Mouse (Mus musculus) hindbrain, embryonic 12.5 days (tissue): ENCODE measurements around the gene Lst1. TPM values are rescaled to one million over a fixed set of nuclear protein-coding genes. Genes with fewer than 3 reads are reported as not detected.

Source experiments
- ATAC-seq: fragments of 200-750 bp; cut with Nextera tagmentation; 2 replicates; pipeline ENCODE4 v1.8.0; 2017; ENCODE audit warnings: moderate TSS enrichment; ENCODE audit not compliant: low FRiP score
- H3K27ac ChIP-seq: fragments of 300-500 bp; sonication (generic); 2 replicates; pipeline ENCODE4 v1.5.1; 2016; ENCODE audit warnings: mild to moderate bottlenecking
- H3K27me3 ChIP-seq: fragments of 300-500 bp; sonication (generic); 2 replicates; pipeline ENCODE4 v1.6.1; 2016; ENCODE audit warnings: mild to moderate bottlenecking
- H3K36me3 ChIP-seq: fragments of 300-500 bp; sonication (generic); 2 replicates; pipeline ENCODE4 v1.6.1; 2016; ENCODE audit warnings: mild to moderate bottlenecking
- H3K4me1 ChIP-seq: fragments of 300-500 bp; sonication (generic); 2 replicates; pipeline ENCODE4 v1.6.1; 2016
- H3K4me2 ChIP-seq: fragments of 300-500 bp; sonication (generic); replicated peaks from 2 replicates; pipeline ENCODE4 v1.6.1; 2016; ENCODE audit warnings: mild to moderate bottlenecking
- H3K4me3 ChIP-seq: fragments of 300-500 bp; sonication (generic); 2 replicates; pipeline ENCODE4 v1.5.1; 2016; ENCODE audit warnings: mild to moderate bottlenecking
- H3K9ac ChIP-seq: fragments of 300-500 bp; sonication (generic); 2 replicates; pipeline ENCODE4 v1.6.1; 2016; ENCODE audit warnings: mild to moderate bottlenecking, moderate library complexity
- H3K9me3 ChIP-seq: fragments of 300-500 bp; sonication (generic); replicated peaks from 2 replicates; pipeline ENCODE4 v1.6.1; 2016; ENCODE audit warnings: mild to moderate bottlenecking
- WGBS: fragments of 180-500 bp; shearing (Covaris S2); methylation state at CpG from one replicate; pipeline ENCODE4 v1.1.7; 2016; 5-methylcytosine and 5-hydroxymethylcytosine counted together
- polyA plus RNA-seq: library from polyadenylated mRNA; unstranded; fragments of >200 nt; fragmentation: Nextera tagmentation; extraction: Ambion mirVana; gene quantifications from 2 replicates; pipeline ENCODE4 v1.2.1, GENCODE M21; 2016

Lst1 gene
- polyA plus RNA-seq, 1 experiment from 2014 or later = 6.1 TPM

DNA sequence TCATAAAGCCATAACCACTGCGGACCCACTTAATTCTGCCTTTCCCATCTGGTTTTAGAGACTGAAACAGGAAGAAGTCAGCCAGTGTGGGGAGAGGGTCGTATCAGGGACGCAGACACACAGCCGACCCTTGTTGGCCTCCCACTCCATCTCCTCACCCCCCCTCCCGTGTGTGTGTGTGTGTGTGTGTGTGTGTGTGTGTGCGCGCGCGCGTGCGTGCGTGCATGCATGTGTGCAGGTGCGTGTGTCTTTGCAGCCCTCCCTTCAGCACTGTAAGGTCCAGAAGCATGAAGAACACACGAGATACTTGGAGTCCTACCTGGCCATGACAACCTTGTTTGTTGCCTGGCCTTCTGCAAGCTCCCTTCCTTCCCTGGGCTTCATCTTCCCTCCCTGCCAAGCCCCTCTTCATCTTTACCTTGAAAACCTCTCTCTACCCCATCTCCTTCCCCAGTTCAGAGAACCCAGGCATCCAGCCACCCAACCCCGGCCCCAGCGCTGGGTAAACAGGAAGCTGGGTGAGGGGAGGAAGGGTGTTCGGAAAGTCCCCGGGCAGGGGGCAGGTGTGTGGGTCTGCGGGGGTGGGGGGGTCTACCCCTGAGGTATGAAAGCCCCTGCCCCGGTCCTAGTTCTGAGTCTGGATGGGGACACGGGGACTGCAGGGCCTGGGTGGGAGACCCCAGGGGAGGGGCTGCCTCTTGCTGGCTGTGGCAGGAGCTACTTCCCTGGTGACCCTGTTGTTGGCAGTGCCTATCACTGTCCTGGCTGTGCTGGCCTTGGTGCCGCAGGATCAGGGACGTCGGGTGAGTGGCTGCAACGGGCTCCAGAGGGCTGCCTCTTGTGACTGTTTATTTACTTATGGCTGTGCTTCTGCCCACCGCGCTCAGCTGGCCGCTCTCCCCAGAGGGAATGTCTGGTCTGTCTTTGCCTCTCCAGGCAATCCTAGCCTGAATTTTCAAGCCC is 5.9 kb upstream of the Lst1 start, which contains the start of gene Ltb:
Gene Ltb, plus strand, starts transcription at position 559 of the 963 bp plus-strand sequence.
- H3K4me1 ChIP-seq = peaks cover 18% of the 10 kb centered on the region
- H3K9me3 ChIP-seq = no peaks in the 10 kb centered on the region
- no peak within 1 kb of the TSS for H3K9ac ChIP-seq
- H3K36me3 ChIP-seq = no peaks in the 10 kb centered on the region
- WGBS = 67% methylated on average over 28 of the region's 28 CpGs
- H3K27ac ChIP-seq = no peak within 1 kb of the TSS
- H3K27me3 ChIP-seq = peaks cover 54% of the 10 kb centered on the region
- no peak for ATAC-seq
- H3K4me2 ChIP-seq = peak within 1 kb of the TSS; percentile 60
- H3K4me3 ChIP-seq = peak within 1 kb of the TSS; percentile 35

DNA sequence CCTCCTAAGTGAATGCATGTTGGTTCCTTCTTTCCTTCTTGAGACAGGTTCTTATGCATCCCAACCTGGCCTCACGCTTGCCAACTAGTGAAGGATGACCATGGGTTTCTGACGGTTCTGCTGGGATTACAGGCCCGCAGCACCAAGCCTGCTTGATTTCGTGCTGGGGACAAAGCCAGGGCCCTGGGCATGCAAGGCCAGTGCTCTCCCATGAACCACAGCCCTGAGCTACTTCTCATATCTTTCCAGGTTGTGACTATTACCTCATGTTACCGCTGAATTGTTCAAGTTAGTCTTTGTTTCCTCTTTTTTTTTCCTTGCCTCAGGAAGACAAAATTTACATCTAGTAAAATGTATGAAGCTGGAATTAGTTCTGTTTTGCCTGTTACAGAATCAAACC is 4.7 kb upstream of the Lst1 start:
- no peak overlapping the region for H3K4me3 ChIP-seq
- H3K27ac ChIP-seq = no peak overlapping the region; the same call in 1 of the 2 replicates
- ATAC-seq = no peak
- WGBS = 89% methylated on average over 5 of the region's 5 CpGs
- H3K4me1 ChIP-seq = peaks cover 18% of the 10 kb centered on the region
- no peaks in the 10 kb centered on the region for H3K36me3 ChIP-seq
- H3K9me3 ChIP-seq = no peaks in the 10 kb centered on the region
- H3K4me2 ChIP-seq = no peak overlapping the region
- H3K9ac ChIP-seq = no peak overlapping the region
- H3K27me3 ChIP-seq = peaks cover 46% of the 10 kb centered on the region

DNA sequence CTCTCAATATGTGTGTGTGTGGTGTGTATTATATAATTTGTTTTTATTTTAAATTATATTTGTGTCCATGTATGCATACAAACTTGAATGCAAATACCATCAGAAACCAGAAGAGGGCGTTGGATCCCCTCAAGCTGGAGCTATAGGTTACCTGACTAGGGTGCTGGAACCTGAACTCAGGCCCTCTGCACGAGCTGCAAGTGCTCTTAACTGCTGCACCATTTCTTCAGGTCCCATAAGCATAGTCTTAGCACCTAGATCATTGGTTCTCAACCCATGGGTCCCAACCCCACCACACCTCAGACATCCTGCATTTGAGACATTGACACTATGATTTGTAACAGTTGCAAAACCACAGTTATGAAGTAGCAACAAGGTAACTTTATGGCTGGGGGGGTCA is 3.5 kb upstream of the Lst1 start:
- H3K36me3 ChIP-seq = no peaks in the 10 kb centered on the region
- H3K4me2 ChIP-seq = no peak overlapping the region
- no peak overlapping the region for H3K9ac ChIP-seq
- H3K4me1 ChIP-seq = peaks cover 18% of the 10 kb centered on the region
- no peaks in the 10 kb centered on the region for H3K9me3 ChIP-seq
- ATAC-seq = no peak
- no peak overlapping the region for H3K4me3 ChIP-seq
- no peak overlapping the region for H3K27ac ChIP-seq
- peaks cover 38% of the 10 kb centered on the region for H3K27me3 ChIP-seq
- 65% methylated on average over 2 of the region's 2 CpGs for WGBS

DNA sequence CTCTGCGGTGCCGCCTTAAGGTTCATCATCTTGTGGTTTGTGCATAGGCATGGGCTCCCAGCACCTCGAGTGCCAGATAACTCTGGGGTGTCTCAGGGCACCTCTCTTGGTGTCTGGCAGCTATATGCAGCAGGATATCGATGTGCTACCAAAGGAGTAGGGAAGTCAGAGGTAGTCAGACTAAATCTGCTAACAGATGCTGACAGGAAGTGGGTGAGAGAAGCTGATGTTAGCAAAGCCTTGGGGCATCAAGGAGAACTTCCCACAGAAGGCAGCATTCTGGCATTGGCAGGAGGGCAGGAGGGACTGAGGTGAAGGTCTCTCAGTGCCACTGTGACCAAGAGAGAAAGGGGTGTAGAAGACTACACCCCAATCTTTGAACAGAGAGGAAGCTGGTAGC is 1.9 kb upstream of the Lst1 start:
- H3K4me2 ChIP-seq = no peak overlapping the region
- no peak for ATAC-seq
- no peak overlapping the region for H3K4me3 ChIP-seq
- no peak overlapping the region for H3K27ac ChIP-seq
- H3K4me1 ChIP-seq = peaks cover 11% of the 10 kb centered on the region
- 71% methylated on average over 4 of the region's 4 CpGs for WGBS
- no peaks in the 10 kb centered on the region for H3K9me3 ChIP-seq
- H3K9ac ChIP-seq = no peak overlapping the region
- peaks cover 22% of the 10 kb centered on the region for H3K27me3 ChIP-seq
- H3K36me3 ChIP-seq = no peaks in the 10 kb centered on the region

DNA sequence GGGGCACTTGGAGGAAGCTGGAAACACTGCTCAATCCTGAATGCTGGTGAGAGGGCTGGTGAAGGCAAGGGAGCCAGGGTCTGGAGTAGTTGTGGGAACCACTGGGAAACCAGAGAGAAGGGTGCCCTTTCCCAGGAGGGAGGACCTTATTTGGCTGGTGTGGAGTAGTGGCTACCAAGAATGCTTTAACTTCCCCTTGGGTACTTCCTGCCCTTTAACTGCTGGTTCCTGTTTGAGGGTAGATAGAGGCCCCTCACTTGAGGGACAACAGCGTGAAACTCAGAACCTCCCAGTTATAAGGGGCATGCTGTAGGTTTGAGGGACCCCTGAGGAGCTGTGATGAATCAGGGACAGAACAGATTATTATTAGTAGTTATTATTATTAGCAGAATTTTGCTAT is 947 bp upstream of the Lst1 start:
- H3K27ac ChIP-seq = no peak overlapping the region
- H3K9ac ChIP-seq = no peak overlapping the region
- peaks cover 15% of the 10 kb centered on the region for H3K27me3 ChIP-seq
- peaks cover 4% of the 10 kb centered on the region for H3K4me1 ChIP-seq
- no peak overlapping the region for H3K4me2 ChIP-seq
- H3K36me3 ChIP-seq = no peaks in the 10 kb centered on the region
- ATAC-seq = no peak
- WGBS = 73% methylated on average over 1 of the region's 1 CpGs
- H3K9me3 ChIP-seq = no peaks in the 10 kb centered on the region
- no peak overlapping the region for H3K4me3 ChIP-seq

DNA sequence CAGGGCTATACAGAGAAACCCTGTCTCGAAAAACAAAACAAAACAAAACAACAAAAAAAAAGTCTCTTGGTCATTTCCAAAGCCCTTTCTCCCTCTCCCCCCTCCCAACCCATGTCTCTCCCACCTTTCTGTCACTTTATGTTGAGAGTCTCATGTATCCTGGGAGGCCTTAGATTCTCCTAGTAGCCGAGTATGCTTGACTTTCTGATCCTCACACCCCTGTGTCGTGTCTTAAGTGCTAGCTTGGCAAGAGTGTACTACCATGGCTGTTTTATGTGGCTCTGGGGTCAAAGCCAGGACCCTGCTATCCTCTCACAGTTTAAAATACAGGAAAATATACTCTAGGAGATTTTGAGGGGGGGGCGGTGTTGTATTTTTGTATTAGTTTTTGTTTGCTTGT is 894 bp downstream of the Lst1 start:
- H3K4me1 ChIP-seq = peaks cover 4% of the 10 kb centered on the region
- ATAC-seq = no peak
- no peaks in the 10 kb centered on the region for H3K36me3 ChIP-seq
- no peak overlapping the region for H3K9ac ChIP-seq
- no peak overlapping the region for H3K27ac ChIP-seq
- no peak overlapping the region for H3K4me2 ChIP-seq
- 81% methylated on average over 4 of the region's 4 CpGs for WGBS
- H3K4me3 ChIP-seq = no peak overlapping the region
- H3K27me3 ChIP-seq = 0 out of 2 replicates have a peak, but pooled peaks cover 6% of the 10 kb centered on the region
- no peaks in the 10 kb centered on the region for H3K9me3 ChIP-seq

DNA sequence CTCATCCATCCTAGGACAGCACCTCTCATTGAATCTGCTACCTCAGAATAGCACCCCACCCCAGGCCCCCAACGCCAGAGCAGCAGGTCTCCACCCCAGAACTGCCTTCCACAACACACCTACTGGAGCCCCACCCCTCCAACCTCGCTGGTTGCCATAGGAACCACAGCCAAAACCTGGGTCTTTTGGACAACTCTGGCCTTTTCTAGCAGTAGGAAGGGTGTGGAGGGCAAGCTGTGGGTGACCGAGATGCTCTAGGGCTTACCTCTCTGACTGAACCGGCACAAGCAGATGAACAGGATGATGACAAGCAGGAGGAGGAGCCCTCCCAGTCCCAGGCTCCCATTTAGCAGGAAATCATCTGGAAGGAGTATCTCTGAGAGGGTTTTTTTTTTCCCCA is 1.6 kb downstream of the Lst1 start:
- H3K36me3 ChIP-seq = no peaks in the 10 kb centered on the region
- ATAC-seq = peak; percentile 43; the same call in 1 of the 2 replicates
- H3K4me3 ChIP-seq = peak overlapping the region; percentile 30
- whole genome bisulfite sequencing = 1% methylated on average over 4 of the region's 4 CpGs
- no peaks in the 10 kb centered on the region for H3K9me3 ChIP-seq
- peak overlapping the region; percentile 57 for H3K27ac ChIP-seq
- H3K4me2 ChIP-seq = peak overlapping the region; percentile 53
- H3K9ac ChIP-seq = no peak overlapping the region
- peaks cover 4% of the 10 kb centered on the region for H3K4me1 ChIP-seq
- 0 out of 2 replicates have a peak, but pooled peaks cover 6% of the 10 kb centered on the region for H3K27me3 ChIP-seq

DNA sequence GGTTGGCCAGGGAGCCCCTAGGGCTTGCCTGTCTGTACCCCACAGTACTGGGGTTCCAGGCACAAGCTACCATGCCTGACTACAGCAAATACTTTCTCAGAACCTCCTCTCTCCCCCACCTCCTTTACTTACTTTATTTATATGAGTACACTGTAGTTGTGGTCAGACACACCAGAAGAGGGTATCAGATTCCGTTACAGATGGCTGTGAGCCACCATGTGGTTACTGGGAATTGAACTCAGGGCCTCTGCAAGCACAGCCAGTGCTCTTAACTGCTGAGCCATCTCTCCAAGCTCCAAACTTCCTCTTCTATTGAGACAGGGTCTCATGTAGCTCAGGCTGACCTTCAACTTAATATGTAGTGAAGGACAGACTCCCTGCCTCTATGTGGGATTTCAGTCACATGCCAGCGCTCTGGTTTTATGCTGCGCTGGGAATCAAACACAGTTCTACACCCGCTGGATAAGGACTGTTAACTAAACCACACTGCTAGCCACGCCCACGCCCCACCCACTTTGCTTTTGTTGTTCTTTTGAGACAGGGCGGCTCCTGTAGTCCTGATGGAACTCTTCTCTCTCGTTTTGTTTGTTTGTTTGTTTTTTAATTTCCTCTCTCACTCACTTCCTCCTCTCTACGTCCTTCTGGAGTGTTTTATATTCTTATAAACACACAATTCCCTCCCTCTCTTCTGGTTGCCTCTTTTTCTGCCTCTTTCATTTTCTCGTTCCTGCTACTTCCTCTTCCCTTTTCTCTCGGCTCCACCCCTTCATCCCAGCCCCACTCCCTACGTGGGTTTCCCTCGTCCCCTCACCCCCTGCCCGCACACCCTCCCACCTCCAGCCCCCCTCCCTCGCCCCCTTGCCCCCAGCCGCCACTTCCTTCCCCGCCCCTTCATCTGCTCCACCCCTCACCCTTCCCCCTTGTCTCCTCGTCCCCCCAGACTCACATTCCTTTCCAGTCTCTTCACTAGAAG is 2.3 kb downstream of the Lst1 start:
- ATAC-seq = peak; percentile 11; the same call in 1 of the 2 replicates
- 0 out of 2 replicates have a peak, but pooled peaks cover 6% of the 10 kb centered on the region for H3K27me3 ChIP-seq
- H3K4me2 ChIP-seq = peak overlapping the region; percentile 53
- H3K4me1 ChIP-seq = peaks cover 4% of the 10 kb centered on the region
- H3K9ac ChIP-seq = peak overlapping the region; percentile 50; the same call in 1 of the 2 replicates
- H3K9me3 ChIP-seq = no peaks in the 10 kb centered on the region
- H3K36me3 ChIP-seq = no peaks in the 10 kb centered on the region
- H3K4me3 ChIP-seq = peak overlapping the region; percentile 30
- H3K27ac ChIP-seq = peak overlapping the region; percentile 57
- WGBS = 2% methylated on average over 18 of the region's 18 CpGs

DNA sequence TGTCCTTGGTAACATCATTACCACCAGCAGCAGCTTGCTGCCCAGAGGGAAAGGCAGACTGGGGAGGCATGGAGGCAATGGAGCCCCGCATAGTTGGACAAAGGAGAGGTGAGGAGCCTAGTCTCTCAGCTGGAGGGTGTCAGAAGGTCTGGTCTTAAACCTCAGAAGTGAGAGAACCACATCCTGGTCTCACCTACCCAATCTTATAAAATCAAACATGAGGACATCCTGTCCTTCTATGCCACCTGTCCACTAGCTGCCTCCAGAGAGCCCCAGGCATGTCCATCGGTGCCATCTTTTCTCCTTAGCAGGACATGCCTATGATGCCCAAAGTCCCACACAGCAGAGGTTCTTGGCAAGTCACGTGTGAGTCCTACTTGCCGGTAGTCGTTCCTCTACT is 8.1 kb downstream of the Lst1 start:
- no peak overlapping the region for H3K4me3 ChIP-seq
- 0 out of 2 replicates have a peak, but pooled peaks cover 2% of the 10 kb centered on the region for H3K27me3 ChIP-seq
- H3K9me3 ChIP-seq = no peaks in the 10 kb centered on the region
- H3K9ac ChIP-seq = no peak overlapping the region
- no peaks in the 10 kb centered on the region for H3K4me1 ChIP-seq
- H3K4me2 ChIP-seq = no peak overlapping the region
- H3K36me3 ChIP-seq = no peaks in the 10 kb centered on the region
- no peak for ATAC-seq
- 91% methylated on average over 5 of the region's 5 CpGs for WGBS
- H3K27ac ChIP-seq = no peak overlapping the region

DNA sequence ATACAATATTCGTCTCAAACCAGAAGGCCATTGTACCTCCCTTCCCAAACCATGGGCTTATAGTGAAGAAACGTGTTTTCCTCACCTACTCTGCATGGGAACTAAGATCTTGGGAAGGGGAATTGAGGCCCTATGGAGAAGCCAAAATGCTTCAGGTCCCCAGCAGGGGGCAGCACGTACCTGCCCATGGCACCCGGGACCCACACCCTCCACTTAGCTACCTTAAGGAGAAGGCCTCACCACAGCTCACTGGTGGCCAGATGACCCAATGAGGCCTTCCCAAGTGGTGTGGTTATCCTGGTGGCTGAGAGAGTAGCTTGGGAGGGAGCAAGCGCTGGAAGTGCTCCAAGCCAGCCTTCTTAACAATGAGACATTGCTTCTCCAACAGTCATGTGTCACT is 9.7 kb downstream of the Lst1 start:
- H3K4me1 ChIP-seq = no peaks in the 10 kb centered on the region
- H3K27me3 ChIP-seq = 0 out of 2 replicates have a peak, but pooled peaks cover 1% of the 10 kb centered on the region
- no peaks in the 10 kb centered on the region for H3K36me3 ChIP-seq
- H3K9me3 ChIP-seq = no peaks in the 10 kb centered on the region
- peak; percentile 58 for ATAC-seq
- no peak overlapping the region for H3K4me3 ChIP-seq
- H3K27ac ChIP-seq = no peak overlapping the region
- H3K4me2 ChIP-seq = no peak overlapping the region
- WGBS = 18% methylated on average over 5 of the region's 5 CpGs
- H3K9ac ChIP-seq = no peak overlapping the region

DNA sequence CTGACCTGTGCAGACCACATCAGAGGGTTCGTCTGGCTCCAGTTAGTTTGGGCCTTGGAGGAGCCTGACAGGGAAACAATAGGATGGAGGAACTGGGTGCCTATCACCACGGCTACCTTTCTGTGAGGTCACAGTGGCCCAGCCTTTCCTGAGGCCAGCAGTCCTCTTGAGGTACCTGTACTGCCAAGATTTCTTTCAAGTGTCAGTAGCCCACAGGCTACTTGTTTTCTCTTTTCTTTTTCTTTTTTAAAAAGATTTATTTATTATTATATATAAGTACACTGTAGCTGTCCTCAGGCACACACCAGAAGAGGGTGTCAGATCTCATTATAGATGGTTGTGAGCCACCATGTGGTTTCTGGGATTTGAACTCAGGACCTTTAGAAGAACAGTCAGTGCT is 12.3 kb downstream of the Lst1 start, which contains the start of gene Aif1:
Gene Aif1, minus strand, starts transcription at position 101 of the 400 bp plus-strand sequence.
- Histone ChIP-seq H3K4me1 (no peaks in the 10 kb centered on the region), H3K9ac (no peak within 1 kb of the TSS), H3K9me3 (no peaks in the 10 kb centered on the region), H3K27me3 (0 out of 2 replicates have a peak, but pooled peaks cover 6% of the 10 kb centered on the region), H3K4me2 (no peak within 1 kb of the TSS), H3K36me3 (no peaks in the 10 kb centered on the region), H3K4me3 (no peak within 1 kb of the TSS), H3K27ac (no peak within 1 kb of the TSS)
- no peak for ATAC-seq
- 40% methylated on average over 2 of the region's 2 CpGs for WGBS

DNA sequence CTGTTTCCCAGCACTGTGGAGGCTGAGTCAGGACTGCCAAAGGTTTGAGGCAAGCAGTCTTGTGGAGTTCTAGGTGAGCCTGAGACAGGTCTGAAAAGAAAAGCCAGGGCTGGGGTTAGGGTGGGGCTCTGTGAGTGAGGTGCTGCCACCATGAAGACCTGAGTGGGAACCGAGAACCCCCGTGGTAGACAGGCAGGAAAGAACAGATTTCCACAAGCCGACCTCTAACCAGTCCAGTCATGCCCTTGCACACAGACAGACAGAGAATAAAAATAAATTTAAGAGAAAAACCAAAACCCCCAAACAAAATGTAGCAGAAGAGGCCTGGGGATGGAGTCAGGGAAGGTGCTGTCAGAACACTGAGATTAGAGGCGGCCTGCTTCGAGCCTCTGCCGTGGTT is 12.9 kb downstream of the Lst1 start:
- 72% methylated on average over 6 of the region's 6 CpGs for WGBS
- no peaks in the 10 kb centered on the region for H3K9me3 ChIP-seq
- no peak overlapping the region for H3K4me2 ChIP-seq
- no peak for ATAC-seq
- H3K4me1 ChIP-seq = no peaks in the 10 kb centered on the region
- 0 out of 2 replicates have a peak, but pooled peaks cover 6% of the 10 kb centered on the region for H3K27me3 ChIP-seq
- H3K27ac ChIP-seq = no peak overlapping the region
- H3K36me3 ChIP-seq = no peaks in the 10 kb centered on the region
- H3K9ac ChIP-seq = no peak overlapping the region
- no peak overlapping the region for H3K4me3 ChIP-seq
